Mouse (Mus musculus) hindbrain, embryonic 13.5 days (tissue): ENCODE measurements around the gene Ascl3. TPM values are rescaled to one million over a fixed set of nuclear protein-coding genes. Genes with fewer than 3 reads are reported as not detected.

Experiments used
- polyA plus RNA-seq: library from polyadenylated mRNA; unstranded; fragments of >200 nt; fragmentation: Nextera tagmentation; extraction: Ambion mirVana; gene quantifications from 2 replicates; pipeline ENCODE4 v1.2.1, GENCODE M21; 2015

Ascl3 gene
- polyA plus RNA-seq, 1 experiment from 2014 or later, result 0.42 TPM

Other genes with a start within 250 kb of the Ascl3 start
- gene Trim66, start 223.6 kb downstream of the Ascl3 start, polyA plus RNA-seq, result 0.22 and 0.34 TPM in 2 replicates
- gene Rpl27a, start 212.6 kb downstream of the Ascl3 start, polyA plus RNA-seq, result 89.0 TPM in 2 replicates
- gene St5, start 28.1 kb downstream of the Ascl3 start, polyA plus RNA-seq, result 22.6 and 25.6 TPM in 2 replicates
- gene Akip1, start 28.0 kb downstream of the Ascl3 start, polyA plus RNA-seq, result 15.5 TPM in 2 replicates
- gene BC051019, start 7.9 kb downstream of the Ascl3 start, polyA plus RNA-seq, result 0.16 and 1.00 TPM in 2 replicates
- 110 and 113 TPM in 2 replicates for gene Tmem9b, start 21.1 kb upstream of the Ascl3 start, polyA plus RNA-seq
- gene Nrip3, start 50.3 kb upstream of the Ascl3 start, polyA plus RNA-seq, result 3.9 and 4.1 TPM in 2 replicates
- 1.4 and 1.9 TPM in 2 replicates for gene Scube2, start 134.0 kb upstream of the Ascl3 start, polyA plus RNA-seq
- gene Dennd5a, start 228.7 kb upstream of the Ascl3 start, polyA plus RNA-seq, result 41.6 and 42.5 TPM in 2 replicates